Mouse (Mus musculus) liver, embryonic 13.5 days (tissue): ENCODE results near the gene Fscn2. TPM values are rescaled to one million over a fixed set of nuclear protein-coding genes. Genes with fewer than 3 reads are reported as not detected.
"Not testable (repeated sequence)": the region's sequence is repeated elsewhere in the genome, so short reads cannot be mapped to it uniquely, and the experiment has no call there.

ENCODE experiments used
- ATAC-seq: fragments of 200-750 bp; cut with Nextera tagmentation; 2 replicates; pipeline ENCODE4 v1.8.0; 2017; ENCODE audit warnings: low read depth, mild to moderate bottlenecking, moderate number of reproducible peaks, moderate library complexity
- DNase-seq: peaks from one replicate; pipeline ENCODE4 v3.0.0; 2022
- H3K27ac ChIP-seq: fragments of 300-500 bp; sonication (generic); 2 replicates; pipeline ENCODE4 v1.5.1; 2015; ENCODE audit warnings: moderate library complexity, mild to moderate bottlenecking, inconsistent platforms
- H3K27me3 ChIP-seq: fragments of 300-500 bp; sonication (generic); 2 replicates; pipeline ENCODE4 v1.6.1; 2015; ENCODE audit warnings: mild to moderate bottlenecking, inconsistent platforms
- H3K36me3 ChIP-seq: fragments of 300-500 bp; sonication (generic); 2 replicates; pipeline ENCODE4 v1.6.1; 2015; ENCODE audit warnings: mild to moderate bottlenecking, inconsistent platforms
- H3K4me1 ChIP-seq: fragments of 300-500 bp; sonication (generic); replicated peaks from 2 replicates; pipeline ENCODE4 v1.6.1; 2015; ENCODE audit warnings: inconsistent platforms
- H3K4me2 ChIP-seq: fragments of 300-500 bp; sonication (generic); 2 replicates; pipeline ENCODE4 v1.6.1; 2015; ENCODE audit warnings: inconsistent platforms, mild to moderate bottlenecking, moderate library complexity
- H3K4me3 ChIP-seq: fragments of 300-500 bp; sonication (generic); replicated peaks from 2 replicates; pipeline ENCODE4 v1.5.1; 2015; ENCODE audit warnings: mild to moderate bottlenecking, inconsistent platforms
- H3K9ac ChIP-seq: fragments of 300-500 bp; sonication (generic); 2 replicates; pipeline ENCODE4 v1.6.1; 2015; ENCODE audit warnings: mild to moderate bottlenecking, inconsistent platforms
- H3K9me3 ChIP-seq: fragments of 300-500 bp; sonication (generic); replicated peaks from 2 replicates; pipeline ENCODE4 v1.6.1; 2016; ENCODE audit warnings: inconsistent platforms
- WGBS: fragments of 180-500 bp; shearing (Covaris S2); methylation state at CpG from one replicate; pipeline ENCODE4 v1.1.7; 2015; ENCODE audit not compliant: insufficient replicate concordance; 5-methylcytosine and 5-hydroxymethylcytosine counted together
- polyA plus RNA-seq: library from polyadenylated mRNA; unstranded; fragments of >200 nt; fragmentation: Nextera tagmentation; extraction: Ambion mirVana; gene quantifications from 2 replicates; pipeline ENCODE4 v1.2.1, GENCODE M21; 2015

The Fscn2 gene
- polyA plus RNA-seq, 1 experiment from 2014 or later: not detected

DNA sequence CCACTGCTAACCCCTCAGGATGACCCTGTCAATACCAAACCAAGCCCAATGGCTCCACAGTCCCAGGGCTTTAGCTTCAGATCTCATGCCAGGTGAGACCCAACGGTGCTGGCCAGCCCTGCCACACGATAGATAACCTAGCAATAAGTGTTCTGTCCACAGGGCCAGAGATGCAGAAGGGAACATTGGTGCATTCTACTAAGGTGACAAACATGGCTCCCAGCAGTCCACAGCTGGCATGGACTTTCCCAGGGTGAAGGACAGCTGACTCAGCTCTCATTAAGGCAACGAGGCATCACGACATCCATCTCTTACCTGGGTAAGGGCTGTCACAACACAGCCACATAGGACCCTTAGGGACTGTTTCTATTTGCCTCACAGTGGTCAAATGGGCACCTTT is 19.8 kb downstream of the Fscn2 start:
- H3K9ac ChIP-seq: no peak overlapping the region
- no peak overlapping the region for H3K4me2 ChIP-seq
- WGBS: 89% methylated on average over 4 of the region's 4 CpGs
- H3K27me3 ChIP-seq: no peaks in the 10 kb centered on the region
- H3K27ac ChIP-seq: no peak overlapping the region
- DNase-seq: no peak
- ATAC-seq: no peak
- peaks cover 74% of the 10 kb centered on the region for H3K36me3 ChIP-seq
- H3K9me3 ChIP-seq: no peaks in the 10 kb centered on the region
- no peak overlapping the region for H3K4me3 ChIP-seq
- H3K4me1 ChIP-seq: peaks cover 30% of the 10 kb centered on the region

DNA sequence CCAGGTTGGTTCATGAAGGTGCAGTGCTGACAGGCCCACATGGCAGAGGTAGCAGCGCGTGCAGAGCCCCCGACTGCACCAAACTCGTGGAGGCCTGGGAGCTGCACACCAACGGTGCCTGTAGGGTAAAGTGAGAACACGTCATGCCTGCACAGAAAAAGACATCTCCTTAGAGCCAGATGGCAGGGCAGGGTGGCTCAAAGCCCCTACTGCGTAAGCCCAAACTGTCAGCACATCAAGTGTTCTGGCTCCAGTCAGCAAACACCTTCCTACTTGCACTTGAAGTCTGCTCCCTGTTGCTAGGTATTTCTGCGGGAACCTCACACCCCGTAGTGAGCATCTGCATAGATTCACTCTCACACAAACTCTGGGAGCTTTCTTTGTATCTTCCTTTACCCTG is 21.2 kb downstream of the Fscn2 start:
- DNase-seq (no peak), ATAC-seq (no peak)
- Histone ChIP-seq H3K4me2 (no peak overlapping the region), H3K4me1 (peaks cover 26% of the 10 kb centered on the region), H3K9me3 (no peaks in the 10 kb centered on the region), H3K27ac (no peak overlapping the region), H3K4me3 (no peak overlapping the region), H3K27me3 (no peaks in the 10 kb centered on the region), H3K9ac (no peak overlapping the region), H3K36me3 (peaks cover 76% of the 10 kb centered on the region)
- 86% methylated on average over 9 of the region's 9 CpGs for WGBS

DNA sequence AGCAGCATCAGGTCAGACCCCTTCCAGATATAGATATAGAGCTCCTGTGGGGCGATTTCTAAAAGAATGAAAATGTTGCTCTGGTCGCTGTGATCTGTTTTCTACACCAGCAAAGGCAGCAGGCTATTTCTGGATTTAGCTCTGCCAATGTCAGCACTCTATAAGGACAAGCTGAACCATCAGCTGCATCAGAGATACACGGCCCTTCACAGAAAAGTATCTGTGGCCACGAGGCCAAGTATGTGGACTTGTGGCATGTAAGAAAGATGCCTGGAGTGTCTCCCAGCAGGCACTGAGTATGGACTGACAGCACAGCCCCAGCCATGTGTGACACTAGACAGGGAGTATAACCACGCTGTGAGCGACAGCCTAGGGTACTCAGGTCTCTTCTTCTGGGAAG is 25.3 kb downstream of the Fscn2 start:
- peaks cover 85% of the 10 kb centered on the region for H3K36me3 ChIP-seq
- WGBS: 91% methylated on average over 6 of the region's 6 CpGs
- DNase-seq: no peak

DNA sequence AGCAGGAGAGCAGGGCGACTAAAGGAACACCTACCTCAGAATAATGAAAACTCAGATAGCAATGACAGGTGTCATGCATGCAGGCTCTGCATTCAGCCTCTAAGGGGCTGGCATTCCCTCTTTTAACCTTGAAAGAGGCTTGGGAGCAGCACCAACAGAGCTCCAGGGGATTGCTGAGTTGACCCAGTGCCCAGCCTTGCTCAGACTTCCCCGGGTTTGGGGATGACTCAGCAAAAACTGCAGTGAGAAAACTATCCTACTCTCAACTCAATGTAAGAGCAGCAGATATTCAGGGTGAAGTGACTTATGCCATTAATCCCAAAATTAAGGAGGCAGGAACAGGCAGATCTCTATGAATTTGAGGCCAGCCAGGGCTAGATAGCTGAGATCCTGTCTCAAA is 25.8 kb downstream of the Fscn2 start:
- Histone ChIP-seq H3K4me1 (peaks cover 8% of the 10 kb centered on the region), H3K27me3 (no peaks in the 10 kb centered on the region), H3K9me3 (no peaks in the 10 kb centered on the region), H3K27ac (no peak overlapping the region), H3K9ac (no peak overlapping the region), H3K36me3 (peaks cover 85% of the 10 kb centered on the region), H3K4me2 (no peak overlapping the region), H3K4me3 (no peak overlapping the region)
- DNase-seq (no peak), ATAC-seq (no peak)
- WGBS: 48% methylated on average over 2 of the region's 2 CpGs

More for the DNA sequence above, 25.3 kb downstream of the Fscn2 start:
- no peak overlapping the region for H3K9ac ChIP-seq
- no peak overlapping the region; the same call in 1 of the 2 replicates for H3K27ac ChIP-seq
- H3K4me3 ChIP-seq: no peak overlapping the region
- no peaks in the 10 kb centered on the region for H3K27me3 ChIP-seq
- no peak overlapping the region for H3K4me2 ChIP-seq
- peaks cover 10% of the 10 kb centered on the region for H3K4me1 ChIP-seq
- no peaks in the 10 kb centered on the region for H3K9me3 ChIP-seq
- ATAC-seq: no peak

DNA sequence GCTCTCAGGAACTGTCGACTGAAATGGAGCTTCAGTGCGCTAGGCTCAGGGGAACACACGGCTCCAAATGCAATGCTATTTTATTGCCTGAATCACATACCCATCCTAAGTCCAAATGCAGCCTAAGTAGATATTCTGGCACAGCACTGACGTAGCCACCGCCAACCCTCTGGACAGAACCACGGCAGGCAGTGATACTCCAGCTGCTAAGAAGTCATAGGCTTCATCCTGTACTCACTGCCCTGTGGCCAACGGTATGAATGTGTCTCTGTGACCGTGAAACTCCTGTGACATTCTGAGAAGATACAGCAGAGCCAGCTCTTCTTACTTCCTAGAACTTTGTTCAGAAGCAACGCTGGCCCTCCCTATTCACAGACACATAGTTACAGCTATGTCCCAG is 27.2 kb downstream of the Fscn2 start:
- Histone ChIP-seq H3K4me2 (no peak overlapping the region), H3K9ac (no peak overlapping the region), H3K27ac (no peak overlapping the region), H3K4me1 (peaks cover 5% of the 10 kb centered on the region), H3K36me3 (peaks cover 85% of the 10 kb centered on the region), H3K27me3 (no peaks in the 10 kb centered on the region), H3K4me3 (no peak overlapping the region), H3K9me3 (no peaks in the 10 kb centered on the region)
- WGBS: 92% methylated on average over 9 of the region's 9 CpGs
- ATAC-seq: no peak
- DNase-seq: no peak

DNA sequence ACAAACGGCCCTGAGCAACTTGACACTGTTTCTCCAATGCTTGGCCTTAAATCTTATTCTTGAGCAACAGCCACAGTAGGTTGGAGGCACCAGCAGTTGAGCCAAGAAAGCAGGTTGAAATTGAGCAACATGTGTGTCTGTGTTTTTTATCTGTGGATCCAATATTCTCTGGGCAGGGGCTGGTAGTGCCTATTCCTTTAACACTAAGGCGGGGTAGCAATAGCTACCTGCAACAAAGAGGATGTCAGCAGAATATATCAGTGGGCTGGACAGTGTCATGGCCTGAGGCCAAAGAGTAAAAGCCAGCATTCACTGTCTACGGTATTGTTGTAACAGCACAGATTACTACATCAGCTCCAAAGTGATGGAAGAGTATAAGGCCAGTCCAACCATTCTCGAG is 34.3 kb downstream of the Fscn2 start:
- Histone ChIP-seq H3K36me3 (peaks cover 89% of the 10 kb centered on the region), H3K4me3 (no peak overlapping the region), H3K27ac (no peak overlapping the region), H3K9ac (no peak overlapping the region), H3K27me3 (no peaks in the 10 kb centered on the region), H3K9me3 (no peaks in the 10 kb centered on the region), H3K4me2 (no peak overlapping the region), H3K4me1 (peaks cover 29% of the 10 kb centered on the region)
- ATAC-seq (no peak), DNase-seq (no peak)
- 78% methylated on average over 4 of the region's 4 CpGs for WGBS

DNA sequence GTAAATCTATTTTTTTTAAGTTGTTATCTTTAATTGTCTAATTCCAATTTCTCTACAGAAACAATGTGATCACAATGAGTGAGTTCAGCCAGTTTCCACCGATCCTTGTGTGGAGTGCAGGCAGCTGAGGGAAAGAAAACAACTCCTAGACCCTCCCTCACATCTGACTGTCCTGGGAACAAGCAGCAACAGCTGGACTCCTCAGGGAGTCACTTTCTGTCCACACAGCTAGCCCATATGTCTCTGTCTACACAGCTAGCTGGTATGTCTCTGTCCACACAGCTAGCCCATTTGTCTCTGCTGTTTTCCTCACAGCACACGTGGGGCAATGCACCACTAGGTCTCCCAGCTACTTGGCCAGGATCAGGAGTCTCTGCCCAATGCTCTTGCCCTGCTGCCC is 36.3 kb downstream of the Fscn2 start:
- H3K9me3 ChIP-seq: no peaks in the 10 kb centered on the region
- H3K36me3 ChIP-seq: peaks cover 95% of the 10 kb centered on the region
- no peak overlapping the region for H3K4me3 ChIP-seq
- no peak for ATAC-seq
- no peak overlapping the region for H3K9ac ChIP-seq
- WGBS: 87% methylated on average over 2 of the region's 2 CpGs
- H3K27me3 ChIP-seq: no peaks in the 10 kb centered on the region
- DNase-seq: no peak
- H3K4me2 ChIP-seq: no peak overlapping the region
- H3K27ac ChIP-seq: no peak overlapping the region
- peaks cover 31% of the 10 kb centered on the region for H3K4me1 ChIP-seq

DNA sequence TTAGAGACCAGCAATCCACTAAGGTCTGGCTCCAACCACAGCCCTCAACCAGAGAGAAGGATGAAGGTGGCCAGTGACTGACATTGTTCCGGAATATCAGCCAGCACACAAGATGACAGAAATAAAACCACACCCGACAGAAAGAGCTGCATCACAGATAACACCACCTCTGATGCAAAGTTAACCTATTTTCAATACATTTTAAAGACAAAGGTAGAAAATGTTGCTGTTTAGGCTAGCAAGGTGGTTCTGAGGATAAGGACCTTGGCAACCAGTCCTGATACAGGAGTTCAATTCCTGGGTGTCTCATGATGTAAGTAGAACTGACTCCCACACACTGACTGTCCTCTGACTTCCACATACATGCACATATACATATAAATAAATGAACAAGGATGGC is 38.0 kb downstream of the Fscn2 start:
- 23% methylated on average over 2 of the region's 2 CpGs for WGBS
- no peaks in the 10 kb centered on the region for H3K9me3 ChIP-seq
- ATAC-seq (peak; percentile 77), DNase-seq (no peak)
- peaks cover 95% of the 10 kb centered on the region for H3K36me3 ChIP-seq
- H3K4me3 ChIP-seq: no peak overlapping the region
- peaks cover 31% of the 10 kb centered on the region for H3K4me1 ChIP-seq
- H3K9ac ChIP-seq: 0 out of 2 replicates have a peak overlapping the region, but pooled peaks have one; percentile 3
- H3K4me2 ChIP-seq: peak overlapping the region; percentile 5; the same call in 1 of the 2 replicates
- H3K27ac ChIP-seq: peak overlapping the region; percentile 68
- no peaks in the 10 kb centered on the region for H3K27me3 ChIP-seq

DNA sequence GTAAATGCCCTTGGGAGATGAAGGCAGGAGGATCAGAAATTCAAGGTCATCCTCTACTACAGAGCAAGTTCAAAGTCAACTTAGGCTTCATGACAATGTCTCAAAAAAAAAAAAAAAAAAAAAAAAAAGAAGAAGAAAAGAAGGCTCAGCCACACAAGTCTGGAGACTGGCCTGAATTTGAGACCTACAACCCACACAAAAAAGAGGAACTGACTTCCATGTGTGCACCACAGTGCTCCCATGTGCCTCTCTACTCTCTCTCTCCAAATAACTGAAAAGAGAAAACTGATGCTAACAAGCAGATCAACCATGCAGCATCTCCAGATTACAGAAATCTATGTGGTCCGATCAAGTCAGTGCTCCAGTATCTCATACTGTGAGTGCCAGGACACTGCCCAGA is 43.5 kb downstream of the Fscn2 start:
- no peak overlapping the region for H3K27ac ChIP-seq
- H3K4me1 ChIP-seq: peaks cover 47% of the 10 kb centered on the region
- H3K27me3 ChIP-seq: no peaks in the 10 kb centered on the region
- no peak overlapping the region for H3K4me2 ChIP-seq
- no peak overlapping the region for H3K4me3 ChIP-seq
- DNase-seq (no peak), ATAC-seq (no peak)
- no peak overlapping the region for H3K9ac ChIP-seq
- no peaks in the 10 kb centered on the region for H3K9me3 ChIP-seq
- peaks cover 98% of the 10 kb centered on the region for H3K36me3 ChIP-seq
- WGBS: 58% methylated on average over 1 of the region's 1 CpGs

DNA sequence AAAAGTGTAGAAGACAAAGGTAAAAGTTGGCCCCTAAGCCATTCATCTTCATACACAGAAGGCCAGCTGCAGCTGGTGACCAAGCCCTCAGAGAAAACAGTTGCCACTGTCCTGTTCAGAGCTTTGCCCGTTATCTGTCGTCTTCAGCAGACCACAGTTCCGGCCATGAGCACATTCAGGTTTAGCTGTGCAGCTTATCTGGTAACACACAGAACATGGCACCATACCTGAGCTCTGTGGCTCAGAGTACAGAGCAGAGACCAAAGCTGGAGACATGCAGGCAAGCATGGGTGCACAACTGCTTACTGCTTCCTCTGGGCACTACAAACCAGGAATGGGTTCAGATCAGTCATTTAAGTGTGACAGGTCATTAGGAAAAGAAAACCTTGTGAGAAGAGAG is 44.5 kb downstream of the Fscn2 start:
- WGBS: 14% methylated on average over 3 of the region's 3 CpGs
- Histone ChIP-seq H3K27ac (peak overlapping the region; percentile 55), H3K27me3 (no peaks in the 10 kb centered on the region), H3K9ac (no peak overlapping the region; the same call in 1 of the 2 replicates), H3K4me2 (no peak overlapping the region; the same call in 1 of the 2 replicates), H3K9me3 (no peaks in the 10 kb centered on the region), H3K4me1 (peaks cover 37% of the 10 kb centered on the region), H3K36me3 (peaks cover 98% of the 10 kb centered on the region), H3K4me3 (no peak overlapping the region)
- ATAC-seq (peak; percentile 98), DNase-seq (peak; percentile 73)

DNA sequence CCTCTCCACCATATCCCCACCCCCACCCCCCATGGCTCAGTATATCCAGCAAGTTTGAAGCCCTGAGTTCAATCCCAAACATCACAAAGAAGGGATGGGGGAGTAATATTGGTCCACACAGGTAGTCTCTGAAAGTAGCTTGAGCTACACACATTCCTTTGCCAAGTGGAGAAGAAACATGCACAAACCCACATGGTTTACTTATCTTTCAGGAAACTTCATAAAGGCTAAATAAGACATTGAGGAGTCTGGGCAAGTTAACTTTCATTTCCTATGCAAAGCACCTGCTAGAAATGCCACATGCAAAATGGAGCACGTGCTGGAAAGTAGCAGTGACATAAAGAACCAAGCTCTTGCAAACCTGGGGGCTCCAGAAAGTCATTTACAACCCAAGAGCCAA is 45.1 kb downstream of the Fscn2 start:
- ATAC-seq: no peak
- no peaks in the 10 kb centered on the region for H3K9me3 ChIP-seq
- no peak for DNase-seq
- WGBS: 61% methylated on average over 1 of the region's 1 CpGs
- H3K4me2 ChIP-seq: no peak overlapping the region; the same call in 1 of the 2 replicates
- peaks cover 37% of the 10 kb centered on the region for H3K4me1 ChIP-seq
- no peak overlapping the region for H3K9ac ChIP-seq
- H3K27ac ChIP-seq: peak overlapping the region; percentile 55
- no peaks in the 10 kb centered on the region for H3K27me3 ChIP-seq
- H3K4me3 ChIP-seq: no peak overlapping the region
- H3K36me3 ChIP-seq: peaks cover 98% of the 10 kb centered on the region

DNA sequence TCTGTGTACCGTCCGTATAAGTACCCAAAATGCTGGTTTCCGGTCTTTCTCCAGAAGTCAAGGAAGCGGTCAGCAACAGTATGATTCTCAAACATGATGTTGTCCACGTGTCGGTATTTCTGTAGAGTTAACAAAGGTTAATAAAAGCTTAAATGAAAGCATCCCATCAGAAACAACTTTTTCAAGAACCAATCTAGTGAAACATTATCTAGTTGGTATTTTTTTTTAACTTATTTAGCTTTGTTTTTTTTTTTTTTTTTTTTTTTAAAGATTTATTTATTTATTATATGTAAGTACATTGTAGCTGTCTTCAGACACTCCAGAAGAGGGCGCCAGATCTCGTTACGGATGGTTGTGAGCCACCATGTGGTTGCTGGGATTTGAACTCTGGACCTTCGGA is 52.3 kb downstream of the Fscn2 start:
- H3K27me3 ChIP-seq, ATAC-seq, H3K4me1 ChIP-seq, H3K27ac ChIP-seq, H3K9ac ChIP-seq, H3K9me3 ChIP-seq, H3K4me3 ChIP-seq, DNase-seq, H3K4me2 ChIP-seq: not testable (repeated sequence)
- WGBS: 92% methylated on average over 7 of the region's 10 CpGs
- H3K36me3 ChIP-seq: peaks cover 98% of the 10 kb centered on the region
